Mouse (Mus musculus): Measurements from ENCODE around the gene Asgr1. TPM values are rescaled to one million over a fixed set of nuclear protein-coding genes. Genes with fewer than 3 reads are reported as not detected.

Asgr1 gene
- total and polyA plus RNA-seq, 3 experiments = not detected

GRCm38 (mm10) chr11:70021264-70022132 lies 32.4 kb upstream of the Asgr1 start:
- peak; percentile 76 for ATAC-seq (ENCODE audit: extremely low read depth, insufficient number of reproducible peaks, low FRiP score, poor library complexity, severe bottlenecking)
- peaks cover 37% of the 10 kb centered on the region for H3K27me3 ChIP-seq (ENCODE audit: insufficient read depth, low read length)
- DNase-seq (ENCODE audit: low spot score) = peak; percentile 83
- TF ChIP-seq TAL1 (conservative IDR thresholded peaks at IDR 0.05; ENCODE audit: low read depth, low read length) (no peak), CTCF (IDR thresholded peaks at IDR 0.05; ENCODE audit: low read depth, low read length) (no peak), GATA2 (IDR thresholded peaks at IDR 0.05; ENCODE audit: borderline replicate concordance, low read depth, low read length) (no peak), GATA1 (IDR thresholded peaks at IDR 0.05; ENCODE audit: borderline replicate concordance, low read length) (no peak), POLR2AphosphoS5 (IDR thresholded peaks at IDR 0.05; ENCODE audit: insufficient replicate concordance, low read depth, low read length) (no peak)
- no peaks in the 10 kb centered on the region for H3K9me3 ChIP-seq (replicated peaks)
- peaks cover 54% of the 10 kb centered on the region for H3K4me1 ChIP-seq (ENCODE audit: insufficient read depth, low read depth, low read length)
- H3K4me3 ChIP-seq (ENCODE audit: low read depth, low read length) = peak overlapping the region; percentile 70
- H3K36me3 ChIP-seq (replicated peaks) = no peaks in the 10 kb centered on the region

- Histone ChIP-seq H3K36me3 (replicated peaks) (no peaks in the 10 kb centered on the region), H3K9me3 (replicated peaks) (no peaks in the 10 kb centered on the region), H3K4me3 (ENCODE audit: low read depth, low read length) (no peak overlapping the region), H3K27me3 (ENCODE audit: insufficient read depth, low read length) (peaks cover 55% of the 10 kb centered on the region), H3K4me1 (ENCODE audit: insufficient read depth, low read depth, low read length) (peaks cover 55% of the 10 kb centered on the region)
- no peak for TF ChIP-seq GATA1 (IDR thresholded peaks at IDR 0.05; ENCODE audit: borderline replicate concordance, low read length)
- TF ChIP-seq GATA2 (IDR thresholded peaks at IDR 0.05; ENCODE audit: borderline replicate concordance, low read depth, low read length) = no peak
- TF ChIP-seq POLR2AphosphoS5 (IDR thresholded peaks at IDR 0.05; ENCODE audit: insufficient replicate concordance, low read depth, low read length) = no peak
- TF ChIP-seq CTCF (IDR thresholded peaks at IDR 0.05; ENCODE audit: low read depth, low read length) = no peak
- TF ChIP-seq TAL1 (conservative IDR thresholded peaks at IDR 0.05; ENCODE audit: low read depth, low read length) = no peak
- ATAC-seq (ENCODE audit: extremely low read depth, insufficient number of reproducible peaks, low FRiP score, poor library complexity, severe bottlenecking) (no peak), DNase-seq (ENCODE audit: low spot score) (no peak)
These were observed 30.3 kb upstream of the Asgr1 start for GRCm38 (mm10) chr11:70023481-70024150.

- ATAC-seq (ENCODE audit: extremely low read depth, insufficient number of reproducible peaks, low FRiP score, poor library complexity, severe bottlenecking) = no peak
These were observed 29.8 kb upstream of the Asgr1 start for GRCm38 (mm10) chr11:70024151-70024514.

GRCm38 (mm10) chr11:70026689-70027088 lies 27.2 kb upstream of the Asgr1 start:
- Histone ChIP-seq H3K4me3 (ENCODE audit: low read depth, low read length) (peak overlapping the region; percentile 36; the same call in 1 of the 2 replicates), H3K36me3 (replicated peaks) (peaks cover 12% of the 10 kb centered on the region), H3K9me3 (replicated peaks) (no peaks in the 10 kb centered on the region), H3K27me3 (ENCODE audit: insufficient read depth, low read length) (peaks cover 67% of the 10 kb centered on the region), H3K4me1 (ENCODE audit: insufficient read depth, low read depth, low read length) (peaks cover 38% of the 10 kb centered on the region)
- DNase-seq (ENCODE audit: low spot score) (no peak), ATAC-seq (ENCODE audit: extremely low read depth, insufficient number of reproducible peaks, low FRiP score, poor library complexity, severe bottlenecking) (no peak)
- TF ChIP-seq POLR2AphosphoS5 (IDR thresholded peaks at IDR 0.05; ENCODE audit: insufficient replicate concordance, low read depth, low read length) (no peak), CTCF (IDR thresholded peaks at IDR 0.05; ENCODE audit: low read depth, low read length) (no peak), GATA2 (IDR thresholded peaks at IDR 0.05; ENCODE audit: borderline replicate concordance, low read depth, low read length) (no peak)

More at GRCm38 (mm10) chr11:70024151-70024514, 29.8 kb upstream of the Asgr1 start:
- H3K27me3 ChIP-seq (ENCODE audit: insufficient read depth, low read length) = peaks cover 60% of the 10 kb centered on the region
- TF ChIP-seq POLR2AphosphoS5 (IDR thresholded peaks at IDR 0.05; ENCODE audit: insufficient replicate concordance, low read depth, low read length) = no peak
- TF ChIP-seq GATA1 (IDR thresholded peaks at IDR 0.05; ENCODE audit: borderline replicate concordance, low read length) = no peak
- TF ChIP-seq TAL1 (conservative IDR thresholded peaks at IDR 0.05; ENCODE audit: low read depth, low read length) = no peak
- no peak for TF ChIP-seq GATA2 (IDR thresholded peaks at IDR 0.05; ENCODE audit: borderline replicate concordance, low read depth, low read length)
- no peaks in the 10 kb centered on the region for H3K36me3 ChIP-seq (replicated peaks)
- H3K4me3 ChIP-seq (ENCODE audit: low read depth, low read length) = no peak overlapping the region
- DNase-seq (ENCODE audit: low spot score) = no peak
- H3K9me3 ChIP-seq (replicated peaks) = no peaks in the 10 kb centered on the region
- H3K4me1 ChIP-seq (ENCODE audit: insufficient read depth, low read depth, low read length) = peaks cover 55% of the 10 kb centered on the region

GRCm38 (mm10) chr11:70027397-70027796 lies 26.5 kb upstream of the Asgr1 start:
- Histone ChIP-seq H3K4me1 (ENCODE audit: insufficient read depth, low read depth, low read length) (peaks cover 36% of the 10 kb centered on the region), H3K27me3 (ENCODE audit: insufficient read depth, low read length) (peaks cover 67% of the 10 kb centered on the region)
- TF ChIP-seq GATA2 (IDR thresholded peaks at IDR 0.05; ENCODE audit: borderline replicate concordance, low read depth, low read length) (no peak), TAL1 (conservative IDR thresholded peaks at IDR 0.05; ENCODE audit: low read depth, low read length) (no peak), CTCF (IDR thresholded peaks at IDR 0.05; ENCODE audit: low read depth, low read length) (no peak), GATA1 (IDR thresholded peaks at IDR 0.05; ENCODE audit: borderline replicate concordance, low read length) (no peak), POLR2AphosphoS5 (IDR thresholded peaks at IDR 0.05; ENCODE audit: insufficient replicate concordance, low read depth, low read length) (no peak)

More at GRCm38 (mm10) chr11:70027397-70027796, 26.5 kb upstream of the Asgr1 start:
- ATAC-seq (ENCODE audit: extremely low read depth, insufficient number of reproducible peaks, low FRiP score, poor library complexity, severe bottlenecking) (no peak), DNase-seq (ENCODE audit: low spot score) (no peak)
- Histone ChIP-seq H3K9me3 (replicated peaks) (no peaks in the 10 kb centered on the region), H3K4me3 (ENCODE audit: low read depth, low read length) (no peak overlapping the region; the same call in 1 of the 2 replicates), H3K36me3 (replicated peaks) (peaks cover 13% of the 10 kb centered on the region)
